Mouse (Mus musculus) cerebellum, postnatal 14 days (tissue): ENCODE results near the gene Fam181a.

Experiments
- DNase-seq, 2 experiments: peaks; one replicate each; pipeline ENCODE4 v3.0.0; 2021; ENCODE audit warnings: mixed read lengths in 2 of 2

Fam181a gene

DNA sequence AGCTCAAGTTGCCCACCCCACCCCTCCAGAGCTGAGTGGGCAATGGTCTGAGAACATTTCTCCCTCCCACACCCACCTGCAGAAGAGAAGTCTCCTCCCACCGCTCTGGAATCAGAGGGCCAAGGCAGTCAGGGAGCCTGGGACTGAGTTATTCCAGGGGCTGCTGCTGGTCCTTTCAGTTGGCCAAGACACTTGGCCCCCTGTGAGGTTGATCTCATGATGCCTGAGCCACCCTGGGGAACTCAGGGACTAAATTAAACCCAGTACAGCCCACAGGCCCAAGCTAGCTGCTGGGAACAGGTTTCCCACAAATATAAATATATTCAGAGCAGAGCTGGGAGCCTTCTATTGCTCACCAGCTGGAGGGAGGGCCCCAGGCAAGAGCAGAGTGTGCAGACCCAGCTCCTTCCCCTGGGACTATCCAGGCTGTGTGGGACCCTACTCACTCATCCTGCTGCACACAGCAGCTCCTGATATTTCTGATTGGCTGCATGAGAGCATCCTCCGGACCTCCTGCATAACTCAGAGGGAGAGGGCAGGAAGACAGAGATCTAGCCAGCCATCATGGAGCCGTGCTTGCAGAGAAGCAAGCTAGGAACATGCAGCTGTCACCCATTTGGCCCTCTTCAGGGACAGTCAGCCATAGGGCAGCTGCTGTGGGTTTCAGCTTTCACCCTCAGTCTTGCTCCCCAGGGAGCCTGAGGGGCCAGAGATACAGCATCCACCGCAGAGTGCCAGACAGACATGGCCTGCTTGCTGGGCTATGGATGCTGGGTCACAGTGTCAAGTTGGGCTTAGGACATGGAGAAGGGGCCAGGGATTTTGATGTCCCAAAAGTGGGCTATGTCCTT is 48.4 kb downstream of the Fam181a start:
- no peak for DNase-seq

DNA sequence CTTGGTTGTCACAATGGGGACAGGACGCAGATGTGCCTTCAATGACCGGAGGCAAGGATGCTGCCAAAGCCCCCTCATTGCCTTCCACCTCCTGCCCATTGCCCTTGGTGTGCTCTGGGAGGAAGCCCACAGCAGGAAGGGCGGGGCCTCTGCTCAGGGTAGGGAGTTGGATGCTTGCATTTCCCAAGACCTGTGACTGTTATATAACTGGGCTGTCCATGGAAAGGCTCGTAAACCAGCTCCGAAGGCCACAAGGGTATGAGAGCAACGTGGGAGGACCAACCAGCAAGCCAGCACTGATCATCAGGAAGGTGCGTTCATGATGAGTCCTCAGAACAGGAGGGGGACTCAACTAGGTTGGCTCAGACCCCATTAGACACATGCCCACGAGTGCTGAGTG is 50.0 kb downstream of the Fam181a start:
- DNase-seq: no peak

DNA sequence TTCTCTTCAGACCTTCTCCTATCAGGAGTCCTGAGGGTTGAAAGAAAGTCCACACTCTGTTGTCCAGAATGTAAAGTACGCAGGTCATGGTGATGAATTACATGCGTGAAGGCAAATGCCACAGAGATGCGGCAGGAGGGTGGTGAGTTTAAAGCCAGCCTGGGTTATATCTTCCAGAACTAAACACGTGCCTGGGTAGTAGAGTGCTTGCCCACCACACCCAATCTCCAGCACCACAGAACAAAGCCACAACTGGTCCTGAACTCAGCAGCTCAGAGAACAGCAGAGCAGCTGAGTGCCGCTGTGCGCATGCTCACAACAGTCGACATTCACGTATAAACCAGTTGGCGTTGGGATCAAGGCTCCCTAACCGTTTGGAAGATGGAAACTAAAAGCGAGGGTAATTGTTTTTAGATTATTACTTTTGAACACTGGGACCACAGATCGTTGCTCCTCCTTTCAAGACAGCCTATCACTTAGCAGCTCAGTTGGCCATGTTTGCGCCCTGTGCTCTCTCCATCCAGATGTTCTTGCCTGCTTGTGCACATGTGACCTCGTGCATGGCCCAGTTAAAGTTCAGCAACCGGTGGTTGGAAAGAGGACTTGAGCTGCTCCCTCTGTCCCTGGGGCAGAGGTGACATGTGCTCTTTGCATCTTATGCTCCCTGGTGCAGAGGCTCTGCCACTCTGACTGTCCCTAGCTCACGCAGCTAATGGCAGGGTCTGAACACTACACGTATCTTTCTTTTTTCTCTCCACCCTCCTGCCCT is 50.9 kb downstream of the Fam181a start:
- no peak for DNase-seq

GRCm38 (mm10) chr12:103362336-103362735 is 51.6 kb downstream of the Fam181a start:
- DNase-seq: no peak
